Mouse (Mus musculus) heart, embryonic 15.5 days (tissue): ENCODE results near the gene Slc4a4. TPM values are rescaled to one million over a fixed set of nuclear protein-coding genes. Genes with fewer than 3 reads are reported as not detected.

ENCODE experiments used
- ATAC-seq: fragments of 200-750 bp; cut with Nextera tagmentation; replicated peaks from 2 replicates; pipeline ENCODE4 v1.8.0; 2017; ENCODE audit warnings: low read depth, moderate TSS enrichment; ENCODE audit not compliant: insufficient number of reproducible peaks, insufficient read depth, low FRiP score
- H3K27ac ChIP-seq: fragments of 300-500 bp; sonication (generic); 2 replicates; pipeline ENCODE4 v1.5.1; 2015; ENCODE audit warnings: mild to moderate bottlenecking, inconsistent platforms
- H3K27me3 ChIP-seq: fragments of 300-500 bp; sonication (generic); 2 replicates; pipeline ENCODE4 v1.6.1; 2015; ENCODE audit warnings: inconsistent platforms
- H3K36me3 ChIP-seq: fragments of 300-500 bp; sonication (generic); 2 replicates; pipeline ENCODE4 v1.6.1; 2015; ENCODE audit warnings: mild to moderate bottlenecking, inconsistent platforms
- H3K4me1 ChIP-seq: fragments of 300-500 bp; sonication (generic); replicated peaks from 2 replicates; pipeline ENCODE4 v1.6.1; 2015; ENCODE audit warnings: inconsistent platforms
- H3K4me2 ChIP-seq: fragments of 300-500 bp; sonication (generic); 2 replicates; pipeline ENCODE4 v1.6.1; 2015; ENCODE audit warnings: inconsistent platforms, mild to moderate bottlenecking, moderate library complexity
- H3K4me3 ChIP-seq: fragments of 300-500 bp; sonication (generic); 2 replicates; pipeline ENCODE4 v1.5.1; 2015; ENCODE audit warnings: mild to moderate bottlenecking, inconsistent platforms
- H3K9ac ChIP-seq: fragments of 300-500 bp; sonication (generic); 2 replicates; pipeline ENCODE4 v1.6.1; 2015; ENCODE audit warnings: mild to moderate bottlenecking, inconsistent platforms
- H3K9me3 ChIP-seq: fragments of 300-500 bp; sonication (generic); replicated peaks from 2 replicates; pipeline ENCODE4 v1.6.1; 2016; ENCODE audit warnings: inconsistent platforms
- WGBS: fragments of 180-500 bp; shearing (Covaris S2); methylation state at CpG from one replicate; pipeline ENCODE4 v1.1.7; 2015; ENCODE audit warnings: mixed read lengths; 5-methylcytosine and 5-hydroxymethylcytosine counted together
- polyA plus RNA-seq: library from polyadenylated mRNA; unstranded; fragments of >200 nt; fragmentation: Nextera tagmentation; extraction: Ambion mirVana; gene quantifications from 2 replicates; pipeline ENCODE4 v1.2.1, GENCODE M21; 2015

Slc4a4 gene
- polyA plus RNA-seq, 1 experiment from 2014 or later, result 5.1 TPM

DNA sequence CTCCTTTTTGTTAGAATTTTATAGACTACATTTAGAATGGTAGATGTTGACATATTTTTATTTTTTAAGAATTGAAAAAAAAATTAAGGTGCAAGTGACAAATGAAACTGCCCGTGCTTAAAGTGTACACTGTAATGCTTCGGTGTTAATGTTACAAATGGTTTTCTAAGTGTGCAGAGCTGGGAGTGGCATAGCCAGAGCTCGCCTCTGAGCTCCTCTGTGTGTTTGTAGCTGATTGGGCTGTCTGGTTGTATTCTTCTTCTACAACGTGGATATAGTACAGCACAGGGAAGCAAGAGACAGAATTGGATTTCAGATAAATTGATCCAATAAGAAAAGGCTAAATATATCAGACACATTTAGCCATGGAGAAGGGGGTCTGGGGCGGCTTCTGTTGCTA is 343.0 kb downstream of the Slc4a4 start:
- H3K4me2 ChIP-seq, result no peak overlapping the region
- no peak overlapping the region for H3K9ac ChIP-seq
- H3K27me3 ChIP-seq, result no peaks in the 10 kb centered on the region
- no peaks in the 10 kb centered on the region for H3K9me3 ChIP-seq
- no peak overlapping the region for H3K27ac ChIP-seq
- ATAC-seq, result no peak
- 74% methylated on average over 5 of the region's 5 CpGs for WGBS
- H3K36me3 ChIP-seq, result peaks cover 4% of the 10 kb centered on the region; the same call in 1 of the 2 replicates
- no peaks in the 10 kb centered on the region for H3K4me1 ChIP-seq
- no peak overlapping the region for H3K4me3 ChIP-seq

- no peak overlapping the region for H3K4me3 ChIP-seq
- H3K27me3 ChIP-seq, result no peaks in the 10 kb centered on the region
- no peaks in the 10 kb centered on the region for H3K36me3 ChIP-seq
- no peak overlapping the region for H3K4me2 ChIP-seq
- no peaks in the 10 kb centered on the region for H3K9me3 ChIP-seq
- no peaks in the 10 kb centered on the region for H3K4me1 ChIP-seq
- H3K9ac ChIP-seq, result no peak overlapping the region
- WGBS, result 76% methylated on average over 7 of the region's 7 CpGs
- ATAC-seq, result no peak
- H3K27ac ChIP-seq, result no peak overlapping the region
Observed at GRCm38 (mm10) chr5:89232313-89232712, 345.7 kb downstream of the Slc4a4 start.

DNA sequence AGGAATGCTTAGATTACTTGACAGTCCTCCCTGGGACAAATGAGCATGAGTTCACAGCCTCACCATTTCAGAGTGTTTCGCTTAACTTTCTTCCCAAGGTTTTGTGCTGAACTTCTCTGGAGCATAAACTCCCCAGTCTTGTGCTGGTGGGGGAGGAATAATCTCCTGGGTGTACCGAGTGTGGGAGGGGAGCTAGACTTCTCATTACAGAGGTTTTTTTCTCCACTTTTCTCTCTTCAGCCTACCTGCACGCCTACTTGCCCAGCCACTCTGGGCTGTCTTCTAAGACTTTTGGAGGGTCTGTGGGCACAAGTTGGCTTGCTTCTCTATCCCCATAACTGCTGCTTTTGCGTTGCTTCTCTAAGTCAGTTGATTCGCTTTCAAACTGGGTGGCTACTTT is 365.2 kb downstream of the Slc4a4 start:
- no peak overlapping the region for H3K4me3 ChIP-seq
- H3K9me3 ChIP-seq, result no peaks in the 10 kb centered on the region
- no peak overlapping the region for H3K9ac ChIP-seq
- no peaks in the 10 kb centered on the region for H3K27me3 ChIP-seq
- no peak overlapping the region for H3K4me2 ChIP-seq
- no peaks in the 10 kb centered on the region for H3K36me3 ChIP-seq
- WGBS, result 74% methylated on average over 5 of the region's 5 CpGs
- H3K27ac ChIP-seq, result no peak overlapping the region
- no peak for ATAC-seq
- H3K4me1 ChIP-seq, result no peaks in the 10 kb centered on the region

DNA sequence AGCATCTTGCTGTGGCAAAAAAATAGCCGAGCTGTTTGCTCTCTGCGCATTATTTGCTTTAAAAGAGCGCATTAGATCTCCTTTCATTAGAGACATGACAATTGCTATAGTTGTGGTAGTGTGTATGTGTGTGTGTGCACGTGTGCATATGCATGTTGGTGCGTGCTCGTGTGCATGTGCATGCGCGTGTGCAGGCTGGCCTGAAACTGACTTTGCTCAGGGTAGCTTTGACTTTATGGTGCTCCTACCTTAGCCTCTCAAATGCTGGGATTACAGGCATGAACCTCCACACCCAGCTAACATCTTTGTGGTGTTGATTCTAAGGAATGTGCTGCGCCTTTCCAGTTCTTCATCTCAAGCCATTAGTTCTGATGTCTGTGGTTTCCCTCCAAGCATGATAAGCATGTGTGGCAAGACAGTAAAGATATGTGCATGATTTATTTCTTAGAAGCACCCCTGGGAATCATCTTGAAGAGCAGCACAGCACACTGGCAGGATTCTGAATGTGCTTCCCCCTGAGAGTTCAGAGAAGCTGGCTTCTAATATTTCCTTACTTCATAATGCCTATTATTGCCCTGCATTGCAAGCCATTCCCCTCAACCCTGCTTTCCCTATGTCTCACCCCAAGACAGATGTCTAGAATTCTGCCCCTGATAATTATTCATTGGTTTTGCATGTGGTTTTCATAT is 373.3 kb downstream of the Slc4a4 start:
- no peak overlapping the region for H3K27ac ChIP-seq
- no peaks in the 10 kb centered on the region for H3K9me3 ChIP-seq
- H3K9ac ChIP-seq, result no peak overlapping the region
- H3K36me3 ChIP-seq, result no peaks in the 10 kb centered on the region
- H3K4me2 ChIP-seq, result no peak overlapping the region
- ATAC-seq, result no peak
- no peaks in the 10 kb centered on the region for H3K4me1 ChIP-seq
- 87% methylated on average over 9 of the region's 9 CpGs for WGBS
- no peaks in the 10 kb centered on the region for H3K27me3 ChIP-seq
- H3K4me3 ChIP-seq, result no peak overlapping the region

DNA sequence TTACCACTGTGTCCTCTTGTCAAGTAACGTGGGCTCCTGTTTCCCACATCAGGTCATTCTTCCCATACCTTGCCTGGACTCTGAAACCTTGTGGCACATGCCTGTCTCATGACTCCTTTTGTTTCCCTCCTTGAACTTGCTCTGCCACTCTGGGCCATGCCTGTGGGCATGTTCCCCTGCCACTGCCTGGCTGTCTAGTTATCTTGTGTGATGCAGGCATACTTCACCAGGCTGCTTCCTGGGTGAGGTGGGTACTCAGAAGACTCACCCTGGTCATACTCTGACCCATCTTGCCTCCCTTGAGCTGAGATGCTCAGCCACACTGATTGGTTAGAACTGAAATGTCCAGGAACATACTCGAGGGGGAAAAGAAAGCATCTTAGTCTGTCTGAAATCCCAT is 390.4 kb downstream of the Slc4a4 start:
- no peak overlapping the region for H3K9ac ChIP-seq
- 64% methylated on average over 2 of the region's 2 CpGs for WGBS
- no peak overlapping the region for H3K4me3 ChIP-seq
- H3K27me3 ChIP-seq, result no peaks in the 10 kb centered on the region
- H3K27ac ChIP-seq, result no peak overlapping the region
- no peak for ATAC-seq
- no peaks in the 10 kb centered on the region for H3K4me1 ChIP-seq
- H3K36me3 ChIP-seq, result no peaks in the 10 kb centered on the region
- H3K4me2 ChIP-seq, result no peak overlapping the region
- H3K9me3 ChIP-seq, result no peaks in the 10 kb centered on the region

DNA sequence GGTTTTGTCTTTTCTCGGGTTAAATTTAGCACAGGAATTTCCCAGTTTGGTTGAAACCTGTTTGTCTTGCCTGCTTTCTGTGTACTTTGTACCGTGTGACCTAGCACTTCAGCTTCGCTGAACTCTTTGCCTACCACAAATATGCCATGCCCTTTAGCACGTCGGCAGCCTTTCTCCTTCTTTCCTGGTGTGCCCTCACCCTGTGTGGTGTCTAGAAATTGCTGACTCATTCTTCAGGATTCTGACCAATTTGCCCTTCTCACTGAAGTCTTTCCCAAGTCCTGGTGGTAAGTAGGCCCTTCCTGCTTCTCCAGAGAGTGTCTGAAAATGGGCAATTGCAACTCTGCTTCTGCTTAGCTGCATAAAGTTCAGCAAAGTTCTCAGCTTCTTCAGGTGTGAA is 391.0 kb downstream of the Slc4a4 start:
- Histone ChIP-seq H3K4me2 (no peak overlapping the region), H3K9ac (no peak overlapping the region), H3K27me3 (no peaks in the 10 kb centered on the region), H3K4me1 (no peaks in the 10 kb centered on the region), H3K27ac (no peak overlapping the region), H3K36me3 (no peaks in the 10 kb centered on the region), H3K9me3 (no peaks in the 10 kb centered on the region), H3K4me3 (no peak overlapping the region)
- ATAC-seq, result no peak
- WGBS, result 52% methylated on average over 5 of the region's 5 CpGs

GRCm38 (mm10) chr5:89278309-89278708 is 391.7 kb downstream of the Slc4a4 start:
- no peaks in the 10 kb centered on the region for H3K9me3 ChIP-seq
- H3K4me2 ChIP-seq, result no peak overlapping the region
- H3K9ac ChIP-seq, result no peak overlapping the region
- no peaks in the 10 kb centered on the region for H3K36me3 ChIP-seq
- no peaks in the 10 kb centered on the region for H3K27me3 ChIP-seq
- no peak overlapping the region for H3K27ac ChIP-seq
- H3K4me3 ChIP-seq, result no peak overlapping the region
- ATAC-seq, result no peak
- H3K4me1 ChIP-seq, result no peaks in the 10 kb centered on the region

DNA sequence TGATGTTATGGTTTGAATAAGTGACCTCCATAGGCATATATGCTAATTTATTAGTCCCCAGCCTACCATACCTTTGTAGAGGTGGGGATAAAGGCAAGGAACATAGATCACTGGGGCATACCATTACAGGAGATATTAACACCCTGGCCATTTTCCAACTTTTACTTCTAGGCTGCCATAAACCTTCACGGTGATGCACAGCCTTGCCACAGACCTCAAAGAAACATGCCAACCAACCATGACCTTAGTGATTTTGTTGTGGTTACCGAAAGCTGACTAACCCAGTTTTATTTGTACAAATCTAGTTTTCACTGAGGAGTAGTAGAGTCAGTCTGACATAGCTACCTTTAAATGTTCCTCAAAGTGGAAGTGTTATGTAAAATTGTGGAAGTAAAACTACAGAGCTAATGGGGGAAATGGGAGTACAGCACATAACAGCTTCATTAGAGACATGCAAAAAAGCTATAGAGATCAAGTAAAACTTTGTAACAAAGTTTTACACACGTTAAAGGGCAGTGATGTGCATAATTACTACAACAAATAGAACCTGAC is 393.8 kb downstream of the Slc4a4 start:
- 71% methylated on average over 3 of the region's 3 CpGs for WGBS
- Histone ChIP-seq H3K4me2 (no peak overlapping the region), H3K36me3 (no peaks in the 10 kb centered on the region), H3K9ac (no peak overlapping the region), H3K27ac (no peak overlapping the region), H3K4me1 (no peaks in the 10 kb centered on the region), H3K9me3 (no peaks in the 10 kb centered on the region), H3K27me3 (no peaks in the 10 kb centered on the region), H3K4me3 (no peak overlapping the region)
- ATAC-seq, result no peak

Other genes with a start within 250 kb of the Slc4a4 start
- 67.4 and 71.0 TPM in 2 replicates for gene Grsf1, start 210.6 kb upstream of the Slc4a4 start, polyA plus RNA-seq
- gene Mob1b, start 166.0 kb upstream of the Slc4a4 start, polyA plus RNA-seq, result 15.5 and 15.7 TPM in 2 replicates
- 27.6 and 31.9 TPM in 2 replicates for gene Dck, start 121.8 kb upstream of the Slc4a4 start, polyA plus RNA-seq